Mouse (Mus musculus): Measurements from ENCODE around the gene Ankrd24.

GRCm38 (mm10) chr10:81605974-81606751, 22.2 kb upstream of the Ankrd24 start, which contains the start of gene BC025920:
- no peak for TF ChIP-seq EP300 (IDR thresholded peaks at IDR 0.05; ENCODE audit: low read depth)
- no peak for TF ChIP-seq CTCF (IDR thresholded peaks at IDR 0.05; ENCODE audit: low read depth)

All from liver, embryonic 14.5 days (tissue).